Mouse (Mus musculus) heart, adult 2 months (tissue): ENCODE results near the gene Cemip2.

Experiments used
- CTCF ChIP-seq: fragments of 200-600 bp; IDR thresholded peaks from 2 replicates; pipeline ENCODE4 v1.8.1; 2022; ENCODE audit warnings: antibody characterized with exemption, mild to moderate bottlenecking, moderate library complexity
- EP300 ChIP-seq: fragments of 200-500 bp; IDR thresholded peaks from 2 replicates; pipeline ENCODE4 v1.6.1; 2011; ENCODE audit warnings: low read depth, low read length, control low read depth; ENCODE audit not compliant: insufficient read depth
- POLR2A ChIP-seq: fragments of 200-500 bp; IDR thresholded peaks from 2 replicates; pipeline ENCODE4 v1.6.1; 2011; ENCODE audit warnings: mild to moderate bottlenecking, low read depth, low read length, control low read depth; ENCODE audit not compliant: insufficient read depth

- no peak for TF ChIP-seq CTCF
- no peak for TF ChIP-seq POLR2A
- TF ChIP-seq EP300: no peak
Measured at GRCm38 (mm10) chr19:21810135-21810534, 32.0 kb downstream of the Cemip2 start.
